Mouse (Mus musculus): ENCODE measurements around the gene Inha.

The Inha gene

GRCm38 (mm10) chr1:75521321-75522031, 14.6 kb downstream of the Inha start, which contains the start of gene Stk11ip:
Gene Stk11ip, plus strand, starts transcription at chr1:75521529.
- DNase-seq (ENCODE audit: low read depth), result peak; percentile 94

GRCm38 (mm10) chr1:75524679-75525078, 17.8 kb downstream of the Inha start:
- no peak for DNase-seq (ENCODE audit: low read depth)

- peak; percentile 5 for DNase-seq (ENCODE audit: low read depth)
These were observed 23.7 kb downstream of the Inha start for GRCm38 (mm10) chr1:75530546-75530945.

GRCm38 (mm10) chr1:75532280-75533172, 25.6 kb downstream of the Inha start:
- no peak for DNase-seq (ENCODE audit: low read depth)

- no peak for DNase-seq (ENCODE audit: low read depth)
These were observed 26.7 kb downstream of the Inha start for GRCm38 (mm10) chr1:75533325-75534252.

GRCm38 (mm10) chr1:75537587-75537986, 30.7 kb downstream of the Inha start:
- no peak for DNase-seq (ENCODE audit: low read depth)

- DNase-seq (ENCODE audit: low read depth), result no peak
These were observed 31.8 kb downstream of the Inha start for GRCm38 (mm10) chr1:75538597-75539190.

GRCm38 (mm10) chr1:75541496-75541895, 34.6 kb downstream of the Inha start:
- no peak for DNase-seq (ENCODE audit: low read depth)

GRCm38 (mm10) chr1:75544351-75544750, 37.5 kb downstream of the Inha start:
- DNase-seq (ENCODE audit: low read depth), result no peak

- DNase-seq (ENCODE audit: low read depth), result peak; percentile 41
These were observed 39.4 kb downstream of the Inha start, which contains the start of gene Slc4a3 for GRCm38 (mm10) chr1:75545965-75546956. Gene Slc4a3, plus strand, starts transcription at chr1:75546266.

GRCm38 (mm10) chr1:75547351-75547750, 40.5 kb downstream of the Inha start:
- no peak for DNase-seq (ENCODE audit: low read depth)

GRCm38 (mm10) chr1:75548083-75548482, 41.2 kb downstream of the Inha start:
- DNase-seq (ENCODE audit: low read depth), result no peak

- no peak for DNase-seq (ENCODE audit: low read depth)
These were observed 42.0 kb downstream of the Inha start for GRCm38 (mm10) chr1:75548871-75549270.

GRCm38 (mm10) chr1:75549289-75550279, 42.7 kb downstream of the Inha start:
- DNase-seq (ENCODE audit: low read depth), result no peak

GRCm38 (mm10) chr1:75550586-75550985, 43.7 kb downstream of the Inha start:
- DNase-seq (ENCODE audit: low read depth), result no peak

- no peak for DNase-seq (ENCODE audit: low read depth)
These were observed 48.8 kb downstream of the Inha start for GRCm38 (mm10) chr1:75555680-75556079.

- DNase-seq (ENCODE audit: low read depth), result no peak
These were observed 49.4 kb downstream of the Inha start for GRCm38 (mm10) chr1:75556143-75556781.

GRCm38 (mm10) chr1:75557041-75557440, 50.2 kb downstream of the Inha start:
- no peak for DNase-seq (ENCODE audit: low read depth)

Data from 416B (cell line).